ENCODE assay signal across 8 mouse cellular contexts in genomic region chr10:17947175-17947906, GRCm38 (mm10). TPM values are rescaled to one million over a fixed set of nuclear protein-coding genes. Genes with fewer than 3 reads are reported as not detected.
DNase-seq lines count a peak whose midpoint lies in the region; ATAC-seq and TF ChIP-seq lines count a peak whose summit lies in the region.

No protein-coding gene starts in this region.

- DNase-seq in ES-E14 (ENCODE audit: low read depth, low spot score), result peak; percentile 17
- peak; percentile 67 for DNase-seq in cerebellum, adult 11-12 months
- peak; percentile 40 for DNase-seq in heart, postnatal 25 days (ENCODE audit: low spot score)
- peak; percentile 34 to 64 for DNase-seq in layer of hippocampus, adult 2 months (ENCODE audit: low spot score in 2 of 2)
- DNase-seq in lung, embryonic 14.5 days, result peak; percentile 59
- peak; percentile 86 for DNase-seq in testis, postnatal 10 days (ENCODE audit: low spot score)

- in situ Hi-C loops in ES-E14 (cut with MboI; ENCODE audit: low sequenced_read_pairs in 2 of 2, unreplicated experiment in 2 of 2), result no loop called here

- H3K36me3 ChIP-seq in ES-E14 (ENCODE audit: control insufficient read depth, insufficient read depth, low read length, poor library complexity, severe bottlenecking), result no peaks in the 10 kb centered on the region
- no peaks in the 10 kb centered on the region for H3K36me3 ChIP-seq in forebrain, embryonic 15.5 days
- H3K36me3 ChIP-seq in lung, embryonic 14.5 days (ENCODE audit: insufficient read depth), result no peaks in the 10 kb centered on the region
- no peaks in the 10 kb centered on the region for H3K36me3 ChIP-seq in neural tube, embryonic 15.5 days

- no peaks in the 10 kb centered on the region for H3K9me3 ChIP-seq in ES-E14 (ENCODE audit: control insufficient read depth, insufficient read depth, low read depth, low read length)
- no peaks in the 10 kb centered on the region for H3K9me3 ChIP-seq in forebrain, embryonic 15.5 days
- H3K9me3 ChIP-seq in lung, embryonic 14.5 days (ENCODE audit: low read depth, low read length), result no peaks in the 10 kb centered on the region
- H3K9me3 ChIP-seq in neural tube, embryonic 15.5 days (replicated peaks), result no peaks in the 10 kb centered on the region

- peak overlapping the region; percentile 59 for H3K4me2 ChIP-seq in forebrain, embryonic 15.5 days (replicated peaks)
- peak overlapping the region; percentile 63 for H3K4me2 ChIP-seq in lung, embryonic 14.5 days
- H3K4me2 ChIP-seq in neural tube, embryonic 15.5 days, result peak overlapping the region; percentile 62

- intact Hi-C loops in heart, postnatal 25 days (cut with DNase I), result loop anchor here (5.0 to 10.0 kb wide), 3 partner anchors 75 to 215 kb away; partner anchors contain the start of genes Abracl and Txlnb

- H3K9ac ChIP-seq in ES-E14 (ENCODE audit: insufficient read depth, low read depth, low read length, poor library complexity, severe bottlenecking), result peak overlapping the region; percentile 94
- peak overlapping the region; percentile 84 for H3K9ac ChIP-seq in forebrain, embryonic 15.5 days (replicated peaks)
- peak overlapping the region; percentile 82 for H3K9ac ChIP-seq in lung, embryonic 14.5 days
- H3K9ac ChIP-seq in neural tube, embryonic 15.5 days (replicated peaks), result peak overlapping the region; percentile 88

- WGBS in forebrain, embryonic 15.5 days, result under 1% methylated on average over 84 of the region's 110 CpGs
- under 1% methylated on average over 80 of the region's 110 CpGs for WGBS in lung, embryonic 14.5 days
- under 1% methylated on average over 67 of the region's 110 CpGs for WGBS in neural tube, embryonic 15.5 days

- no peak for TF ChIP-seq CTCF in layer of hippocampus, adult 2 months (conservative IDR thresholded peaks at IDR 0.05)
- no peak for TF ChIP-seq CTCF in lung, embryonic 14.5 days (IDR thresholded peaks at IDR 0.05; ENCODE audit: low read depth)

- H3K27ac ChIP-seq in ES-E14 (ENCODE audit: insufficient read depth, low read depth, low read length, poor library complexity, severe bottlenecking), result no peak overlapping the region
- peak overlapping the region; percentile 93 for H3K27ac ChIP-seq in forebrain, embryonic 15.5 days (replicated peaks)
- peak overlapping the region; percentile 85 for H3K27ac ChIP-seq in layer of hippocampus, adult 2 months
- H3K27ac ChIP-seq in lung, embryonic 14.5 days (ENCODE audit: low read depth), result peak overlapping the region; percentile 92
- H3K27ac ChIP-seq in neural tube, embryonic 15.5 days (replicated peaks), result peak overlapping the region; percentile 93

- peak; percentile 58 for ATAC-seq in forebrain, embryonic 15.5 days (replicated peaks)
- ATAC-seq in lung, embryonic 14.5 days (ENCODE audit: insufficient read depth), result peak; percentile 62
- ATAC-seq in neural tube, embryonic 15.5 days (ENCODE audit: low FRiP score), result peak; percentile 57

- peaks cover 0 to 3% of the 10 kb centered on the region in 2 experiments; a peak in 2 of 4 replicates for H3K4me1 ChIP-seq in ES-E14 (ENCODE audit: control insufficient read depth in 2 of 2, insufficient read depth in 2 of 2, low read length in 2 of 2, poor library complexity in 1 of 2)
- peaks cover 21% of the 10 kb centered on the region for H3K4me1 ChIP-seq in forebrain, embryonic 15.5 days
- H3K4me1 ChIP-seq in lung, embryonic 14.5 days (ENCODE audit: insufficient read depth), result 0 out of 2 replicates have a peak, but pooled peaks cover 3% of the 10 kb centered on the region
- H3K4me1 ChIP-seq in neural tube, embryonic 15.5 days, result peaks cover 14% of the 10 kb centered on the region

- H3K27me3 ChIP-seq in forebrain, embryonic 15.5 days, result no peaks in the 10 kb centered on the region
- no peaks in the 10 kb centered on the region for H3K27me3 ChIP-seq in lung, embryonic 14.5 days (ENCODE audit: insufficient read depth, low read length)
- H3K27me3 ChIP-seq in neural tube, embryonic 15.5 days (replicated peaks), result no peaks in the 10 kb centered on the region

- H3K4me3 ChIP-seq in ES-E14 (ENCODE audit: insufficient read depth in 1 of 2, low read depth in 1 of 2, low read length in 2 of 2, poor library complexity in 1 of 2, severe bottlenecking in 1 of 2), result peak overlapping the region; percentile 90 to 100
- peak overlapping the region; percentile 94 for H3K4me3 ChIP-seq in forebrain, embryonic 15.5 days
- H3K4me3 ChIP-seq in layer of hippocampus, adult 2 months, result peak overlapping the region; percentile 75
- peak overlapping the region; percentile 85 for H3K4me3 ChIP-seq in lung, embryonic 14.5 days (ENCODE audit: low read depth, low read length)
- peak overlapping the region; percentile 83 for H3K4me3 ChIP-seq in neural tube, embryonic 15.5 days (replicated peaks)

TF ChIP-seq in ES-E14, 5 proteins besides CTCF, POLR2A, EP300 and RAD21:
- TF ChIP-seq MAFK (IDR thresholded peaks at IDR 0.05; ENCODE audit: insufficient read depth, low read depth, low read length) (no peak), ZC3H11A (IDR thresholded peaks at IDR 0.05; ENCODE audit: borderline replicate concordance, low read depth, low read length) (no peak), HCFC1 (IDR thresholded peaks at IDR 0.05; ENCODE audit: borderline replicate concordance, insufficient read depth, low read length) (no peak), ZNF384 (IDR thresholded peaks at IDR 0.05; ENCODE audit: low read depth, low read length) (no peak), CHD2 (IDR thresholded peaks at IDR 0.05; ENCODE audit: low read depth, low read length) (no peak)

RNA-seq across cellular contexts. Expression of gene Heca, which starts 0.5 kb away (rescaled TPM):
- total RNA-seq in ES-E14 (2012; rRNA removed), result 11.5 and 20.1 TPM in 2 replicates
- 5.9 and 6.6 TPM in 2 replicates for polyA plus RNA-seq in forebrain, embryonic 15.5 days (2015; fragmentation: Nextera tagmentation; extraction: Ambion mirVana)
- total RNA-seq in heart, postnatal 25 days (2021), result 10 to 100 TPM; 28.6 to 29.5 TPM
- 10 to 100 TPM; 25.8 to 30.3 TPM for total RNA-seq in layer of hippocampus, adult 2 months (2021)
- 3.3 and 4.4 TPM in 2 replicates for polyA plus RNA-seq in lung, embryonic 14.5 days (2014; fragmentation: Nextera tagmentation; extraction: Ambion mirVana)
- polyA plus RNA-seq in neural tube, embryonic 15.5 days (2015; fragmentation: Nextera tagmentation; extraction: Ambion mirVana), result 4.3 and 4.9 TPM in 2 replicates

Comparison
In these comparisons a context has a peak if more than half of its experiments do, and no peak if none do; other contexts are left out.
1. DNase-seq: peak in every context shown above with its lines; median percentile 86 in testis, postnatal 10 days; 67 in cerebellum, adult 11-12 months; 59 in lung, embryonic 14.5 days; 49 in layer of hippocampus, adult 2 months; 40 in heart, postnatal 25 days; 17 in ES-E14.